Mouse (Mus musculus): Measurements from ENCODE around the gene Gramd1c. TPM values are rescaled to one million over a fixed set of nuclear protein-coding genes. Genes with fewer than 3 reads are reported as not detected.
A peak's percentile ranks its signal among the peaks of the same experiment; 100 is the strongest.

The Gramd1c gene
- polyA plus RNA-seq, 1 experiment from 2014 or later, result 5.6 TPM

- H3K27me3 ChIP-seq (ENCODE audit: control insufficient read depth, insufficient read depth, low read length), result no peaks in the 10 kb centered on the region
- no peak overlapping the region for H3K9ac ChIP-seq (ENCODE audit: low read depth, low read length)
- H3K9me3 ChIP-seq (ENCODE audit: control insufficient read depth, low read length), result no peaks in the 10 kb centered on the region
- H3K4me3 ChIP-seq (ENCODE audit: low read length), result no peak overlapping the region
- no peak for ATAC-seq (ENCODE audit: low FRiP score, low TSS enrichment)
- no peaks in the 10 kb centered on the region for H3K36me3 ChIP-seq (ENCODE audit: control insufficient read depth, insufficient read depth, low read length)
- 82% methylated on average over 5 of the region's 5 CpGs for WGBS
- H3K4me1 ChIP-seq (ENCODE audit: control insufficient read depth, insufficient read depth, low read length), result no peaks in the 10 kb centered on the region
- no peak overlapping the region for H3K27ac ChIP-seq (ENCODE audit: low read depth, low read length)
- no peak overlapping the region for H3K4me2 ChIP-seq (replicated peaks; ENCODE audit: low read depth, low read length)
Measured at GRCm38 (mm10) chr16:44033365-44033764, 29.8 kb downstream of the Gramd1c start.

GRCm38 (mm10) chr16:44029273-44029672 lies 33.9 kb downstream of the Gramd1c start:
- H3K4me3 ChIP-seq (ENCODE audit: low read length), result no peak overlapping the region
- WGBS, result 53% methylated on average over 2 of the region's 2 CpGs
- H3K4me1 ChIP-seq (ENCODE audit: control insufficient read depth, insufficient read depth, low read length), result no peaks in the 10 kb centered on the region
- no peak overlapping the region for H3K27ac ChIP-seq (ENCODE audit: low read depth, low read length)
- no peak for ATAC-seq (ENCODE audit: low FRiP score, low TSS enrichment)
- no peak overlapping the region for H3K4me2 ChIP-seq (replicated peaks; ENCODE audit: low read depth, low read length)
- H3K9ac ChIP-seq (ENCODE audit: low read depth, low read length), result no peak overlapping the region
- H3K36me3 ChIP-seq (ENCODE audit: control insufficient read depth, insufficient read depth, low read length), result no peaks in the 10 kb centered on the region
- no peaks in the 10 kb centered on the region for H3K27me3 ChIP-seq (ENCODE audit: control insufficient read depth, insufficient read depth, low read length)
- H3K9me3 ChIP-seq (ENCODE audit: control insufficient read depth, low read length), result no peaks in the 10 kb centered on the region

GRCm38 (mm10) chr16:44026822-44027221 lies 36.3 kb downstream of the Gramd1c start:
- Histone ChIP-seq H3K36me3 (ENCODE audit: control insufficient read depth, insufficient read depth, low read length) (no peaks in the 10 kb centered on the region), H3K27me3 (ENCODE audit: control insufficient read depth, insufficient read depth, low read length) (no peaks in the 10 kb centered on the region), H3K4me3 (ENCODE audit: low read length) (no peak overlapping the region), H3K9me3 (ENCODE audit: control insufficient read depth, low read length) (no peaks in the 10 kb centered on the region), H3K9ac (ENCODE audit: low read depth, low read length) (no peak overlapping the region), H3K4me1 (ENCODE audit: control insufficient read depth, insufficient read depth, low read length) (no peaks in the 10 kb centered on the region), H3K4me2 (replicated peaks; ENCODE audit: low read depth, low read length) (no peak overlapping the region), H3K27ac (ENCODE audit: low read depth, low read length) (no peak overlapping the region)
- ATAC-seq (ENCODE audit: low FRiP score, low TSS enrichment), result no peak
- 88% methylated on average over 9 of the region's 9 CpGs for WGBS

- Histone ChIP-seq H3K4me2 (replicated peaks; ENCODE audit: low read depth, low read length) (no peak overlapping the region), H3K9ac (ENCODE audit: low read depth, low read length) (no peak overlapping the region), H3K4me1 (ENCODE audit: control insufficient read depth, insufficient read depth, low read length) (no peaks in the 10 kb centered on the region), H3K4me3 (ENCODE audit: low read length) (no peak overlapping the region), H3K9me3 (ENCODE audit: control insufficient read depth, low read length) (no peaks in the 10 kb centered on the region), H3K27ac (ENCODE audit: low read depth, low read length) (no peak overlapping the region), H3K27me3 (ENCODE audit: control insufficient read depth, insufficient read depth, low read length) (no peaks in the 10 kb centered on the region), H3K36me3 (ENCODE audit: control insufficient read depth, insufficient read depth, low read length) (no peaks in the 10 kb centered on the region)
- 50% methylated on average over 6 of the region's 6 CpGs for WGBS
- ATAC-seq (ENCODE audit: low FRiP score, low TSS enrichment), result no peak
Measured at GRCm38 (mm10) chr16:44026210-44026609, 36.9 kb downstream of the Gramd1c start.

- 73% methylated on average over 2 of the region's 2 CpGs for WGBS
- no peaks in the 10 kb centered on the region for H3K36me3 ChIP-seq (ENCODE audit: control insufficient read depth, insufficient read depth, low read length)
- ATAC-seq (ENCODE audit: low FRiP score, low TSS enrichment), result no peak
- H3K27me3 ChIP-seq (ENCODE audit: control insufficient read depth, insufficient read depth, low read length), result no peaks in the 10 kb centered on the region
- H3K9ac ChIP-seq (ENCODE audit: low read depth, low read length), result no peak overlapping the region
- H3K4me2 ChIP-seq (replicated peaks; ENCODE audit: low read depth, low read length), result no peak overlapping the region
- no peak overlapping the region for H3K27ac ChIP-seq (ENCODE audit: low read depth, low read length)
- no peak overlapping the region for H3K4me3 ChIP-seq (ENCODE audit: low read length)
- H3K4me1 ChIP-seq (ENCODE audit: control insufficient read depth, insufficient read depth, low read length), result no peaks in the 10 kb centered on the region
- no peaks in the 10 kb centered on the region for H3K9me3 ChIP-seq (ENCODE audit: control insufficient read depth, low read length)
Measured at GRCm38 (mm10) chr16:44018986-44019548, 44.1 kb downstream of the Gramd1c start.

- Histone ChIP-seq H3K9me3 (ENCODE audit: control insufficient read depth, low read length) (no peaks in the 10 kb centered on the region), H3K27me3 (ENCODE audit: control insufficient read depth, insufficient read depth, low read length) (no peaks in the 10 kb centered on the region), H3K9ac (ENCODE audit: low read depth, low read length) (no peak overlapping the region), H3K4me1 (ENCODE audit: control insufficient read depth, insufficient read depth, low read length) (no peaks in the 10 kb centered on the region), H3K4me2 (replicated peaks; ENCODE audit: low read depth, low read length) (no peak overlapping the region), H3K36me3 (ENCODE audit: control insufficient read depth, insufficient read depth, low read length) (no peaks in the 10 kb centered on the region), H3K27ac (ENCODE audit: low read depth, low read length) (no peak overlapping the region), H3K4me3 (ENCODE audit: low read length) (no peak overlapping the region)
- WGBS, result 52% methylated on average over 7 of the region's 7 CpGs
- no peak for ATAC-seq (ENCODE audit: low FRiP score, low TSS enrichment)
Measured at GRCm38 (mm10) chr16:44018372-44018771, 44.8 kb downstream of the Gramd1c start.

GRCm38 (mm10) chr16:44017707-44018106 lies 45.4 kb downstream of the Gramd1c start:
- Histone ChIP-seq H3K9me3 (ENCODE audit: control insufficient read depth, low read length) (no peaks in the 10 kb centered on the region), H3K9ac (ENCODE audit: low read depth, low read length) (no peak overlapping the region), H3K27ac (ENCODE audit: low read depth, low read length) (no peak overlapping the region), H3K36me3 (ENCODE audit: control insufficient read depth, insufficient read depth, low read length) (no peaks in the 10 kb centered on the region), H3K4me1 (ENCODE audit: control insufficient read depth, insufficient read depth, low read length) (no peaks in the 10 kb centered on the region), H3K4me3 (ENCODE audit: low read length) (no peak overlapping the region), H3K4me2 (replicated peaks; ENCODE audit: low read depth, low read length) (no peak overlapping the region), H3K27me3 (ENCODE audit: control insufficient read depth, insufficient read depth, low read length) (no peaks in the 10 kb centered on the region)
- 86% methylated on average over 4 of the region's 4 CpGs for WGBS
- no peak for ATAC-seq (ENCODE audit: low FRiP score, low TSS enrichment)

- no peaks in the 10 kb centered on the region for H3K36me3 ChIP-seq (ENCODE audit: control insufficient read depth, insufficient read depth, low read length)
- WGBS, result 7% methylated on average over 11 of the region's 11 CpGs
- no peaks in the 10 kb centered on the region for H3K4me1 ChIP-seq (ENCODE audit: control insufficient read depth, insufficient read depth, low read length)
- no peaks in the 10 kb centered on the region for H3K9me3 ChIP-seq (ENCODE audit: control insufficient read depth, low read length)
- H3K27me3 ChIP-seq (ENCODE audit: control insufficient read depth, insufficient read depth, low read length), result no peaks in the 10 kb centered on the region
- peak; percentile 91 for ATAC-seq (ENCODE audit: low FRiP score, low TSS enrichment)
- no peak overlapping the region; the same call in 1 of the 2 replicates for H3K9ac ChIP-seq (ENCODE audit: low read depth, low read length)
- H3K4me2 ChIP-seq (replicated peaks; ENCODE audit: low read depth, low read length), result peak overlapping the region; percentile 41
- no peak overlapping the region for H3K27ac ChIP-seq (ENCODE audit: low read depth, low read length)
- H3K4me3 ChIP-seq (ENCODE audit: low read length), result peak overlapping the region; percentile 29
Measured at GRCm38 (mm10) chr16:44016164-44016563, 47.0 kb downstream of the Gramd1c start.

- H3K9ac ChIP-seq (ENCODE audit: low read depth, low read length), result no peak overlapping the region; the same call in 1 of the 2 replicates
Measured at GRCm38 (mm10) chr16:44015416-44016158, 47.6 kb downstream of the Gramd1c start.

More at GRCm38 (mm10) chr16:44015416-44016158, 47.6 kb downstream of the Gramd1c start:
- 60% methylated on average over 16 of the region's 16 CpGs for WGBS
- ATAC-seq (ENCODE audit: low FRiP score, low TSS enrichment), result no peak
- no peaks in the 10 kb centered on the region for H3K9me3 ChIP-seq (ENCODE audit: control insufficient read depth, low read length)
- H3K27me3 ChIP-seq (ENCODE audit: control insufficient read depth, insufficient read depth, low read length), result no peaks in the 10 kb centered on the region
- peak overlapping the region; percentile 29 for H3K4me3 ChIP-seq (ENCODE audit: low read length)
- no peak overlapping the region for H3K27ac ChIP-seq (ENCODE audit: low read depth, low read length)
- H3K4me2 ChIP-seq (replicated peaks; ENCODE audit: low read depth, low read length), result peak overlapping the region; percentile 41
- H3K4me1 ChIP-seq (ENCODE audit: control insufficient read depth, insufficient read depth, low read length), result no peaks in the 10 kb centered on the region
- H3K36me3 ChIP-seq (ENCODE audit: control insufficient read depth, insufficient read depth, low read length), result no peaks in the 10 kb centered on the region
